Mouse (Mus musculus) G1E (cell line): ENCODE measurements around the gene Pik3r6.

Experiments
- CTCF ChIP-seq: IDR thresholded peaks from 2 replicates; pipeline ENCODE4 v1.5.1; 2012; ENCODE audit warnings: low read depth, low read length, inconsistent platforms, mixed read lengths
- GATA1 ChIP-seq: IDR thresholded peaks from 2 replicates; pipeline ENCODE4 v1.6.1; 2012; ENCODE audit warnings: borderline replicate concordance, low read length, inconsistent platforms, mixed read lengths

DNA sequence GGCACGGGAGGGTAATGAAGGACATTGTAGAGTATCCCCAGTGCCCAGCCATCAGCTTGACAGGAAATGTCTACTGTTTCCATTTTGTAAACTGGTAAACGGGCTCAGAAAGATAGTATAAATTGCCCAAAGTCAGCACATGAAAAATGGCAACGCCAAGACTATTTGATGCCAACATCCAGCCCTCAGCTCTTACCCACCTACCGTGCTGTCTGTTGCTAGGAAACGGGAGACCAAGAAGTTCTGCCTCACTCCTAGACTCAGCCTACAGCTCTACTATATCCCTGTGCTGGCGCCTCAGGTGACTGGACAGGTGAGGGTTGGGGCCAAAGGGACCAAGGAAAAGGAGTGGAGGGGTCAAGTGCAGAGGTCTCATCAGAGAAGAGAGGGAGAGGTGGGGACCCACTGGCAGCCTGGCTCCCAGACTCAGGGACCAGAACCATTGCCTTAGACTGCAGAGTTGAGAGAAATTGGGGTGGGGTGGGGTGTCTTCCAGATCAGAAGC is 31.2 kb downstream of the Pik3r6 start:
- TF ChIP-seq GATA1 (no peak), CTCF (no peak)
